Mouse (Mus musculus) urinary bladder, postnatal 4 days (tissue): ENCODE results near the gene Ndufb4.
A peak's percentile ranks its signal among the peaks of the same experiment; 100 is the strongest.
"Not testable (repeated sequence)": the region's sequence is repeated elsewhere in the genome, so short reads cannot be mapped to it uniquely, and the experiment has no call there.

Experiments used
- DNase-seq, 2 experiments: peaks; one replicate each; pipeline ENCODE4 v3.0.0; 2021 to 2022; ENCODE audit warnings: low spot score in 2 of 2

Ndufb4 gene

GRCm38 (mm10) chr16:37653731-37654657, at the start of gene Ndufb4:
TSS of gene Ndufb4 (minus strand) at chr16:37654453.
- DNase-seq = peak; percentile 95 to 96

- DNase-seq = no peak
These were observed 49.6 kb upstream of the Ndufb4 start for GRCm38 (mm10) chr16:37703884-37704283.

- not testable (repeated sequence) for DNase-seq
These were observed 45.8 kb upstream of the Ndufb4 start for GRCm38 (mm10) chr16:37700071-37700470.

GRCm38 (mm10) chr16:37698767-37699166, 44.5 kb upstream of the Ndufb4 start:
- no peak for DNase-seq

- DNase-seq = no peak
These were observed 43.0 kb upstream of the Ndufb4 start for GRCm38 (mm10) chr16:37697271-37697670.

GRCm38 (mm10) chr16:37690932-37691730, 36.9 kb upstream of the Ndufb4 start:
- DNase-seq = no peak

- no peak for DNase-seq
These were observed 36.2 kb upstream of the Ndufb4 start for GRCm38 (mm10) chr16:37690465-37690864.

- no peak for DNase-seq
These were observed 35.7 kb upstream of the Ndufb4 start for GRCm38 (mm10) chr16:37689934-37690333.

- no peak for DNase-seq
These were observed 35.1 kb upstream of the Ndufb4 start for GRCm38 (mm10) chr16:37689251-37689926.

- DNase-seq = no peak
These were observed 33.9 kb upstream of the Ndufb4 start for GRCm38 (mm10) chr16:37688181-37688580.

GRCm38 (mm10) chr16:37687301-37687980, 33.2 kb upstream of the Ndufb4 start:
- DNase-seq = no peak

GRCm38 (mm10) chr16:37686834-37687233, 32.6 kb upstream of the Ndufb4 start:
- no peak for DNase-seq

- no peak for DNase-seq
These were observed 31.8 kb upstream of the Ndufb4 start for GRCm38 (mm10) chr16:37685946-37686600.

- DNase-seq = peak; percentile 81 to 85
These were observed 30.6 kb upstream of the Ndufb4 start for GRCm38 (mm10) chr16:37684634-37685441.

- DNase-seq = no peak
These were observed 30.0 kb upstream of the Ndufb4 start for GRCm38 (mm10) chr16:37684259-37684633.

- no peak for DNase-seq
These were observed 29.2 kb upstream of the Ndufb4 start for GRCm38 (mm10) chr16:37683154-37684130.

GRCm38 (mm10) chr16:37682309-37682975, 28.2 kb upstream of the Ndufb4 start:
- DNase-seq = peak; percentile 76 to 87

- DNase-seq = no peak
These were observed 26.6 kb upstream of the Ndufb4 start for GRCm38 (mm10) chr16:37680831-37681230.
